Mouse (Mus musculus): ENCODE results near the gene Amdhd1. TPM values are rescaled to one million over a fixed set of nuclear protein-coding genes. Genes with fewer than 3 reads are reported as not detected.
"Not testable (repeated sequence)": the region's sequence is repeated elsewhere in the genome, so short reads cannot be mapped to it uniquely, and the experiment has no call there.

The Amdhd1 gene
- polyA plus RNA-seq (2015; fragmentation: Nextera tagmentation; extraction: Ambion mirVana), result 0.30 and 0.34 TPM in 2 replicates

- peak; percentile 83 for DNase-seq (ENCODE audit: low spot score)
Observed at GRCm38 (mm10) chr10:93539775-93540430, at the start of gene Amdhd1. TSS of gene Amdhd1 (minus strand) at chr10:93540033.

GRCm38 (mm10) chr10:93589281-93589848 is 49.5 kb upstream of the Amdhd1 start, which contains the start of gene Snrpf:
TSS of gene Snrpf (minus strand) at chr10:93589706.
- DNase-seq (ENCODE audit: low spot score), result peak; percentile 96

- no peak for DNase-seq (ENCODE audit: low spot score)
Observed at GRCm38 (mm10) chr10:93588796-93589195, 49.0 kb upstream of the Amdhd1 start.

- DNase-seq (ENCODE audit: low spot score), result peak; percentile 71
Observed at GRCm38 (mm10) chr10:93577271-93577886, 37.5 kb upstream of the Amdhd1 start.

GRCm38 (mm10) chr10:93575960-93576359 is 36.1 kb upstream of the Amdhd1 start:
- no peak for DNase-seq (ENCODE audit: low spot score)

- DNase-seq (ENCODE audit: low spot score), result no peak
Observed at GRCm38 (mm10) chr10:93574966-93575365, 35.1 kb upstream of the Amdhd1 start.

- DNase-seq (ENCODE audit: low spot score), result peak; percentile 12
Observed at GRCm38 (mm10) chr10:93572209-93572608, 32.4 kb upstream of the Amdhd1 start.

- DNase-seq (ENCODE audit: low spot score), result no peak
Observed at GRCm38 (mm10) chr10:93568671-93569070, 28.8 kb upstream of the Amdhd1 start.

GRCm38 (mm10) chr10:93567841-93568566 is 28.2 kb upstream of the Amdhd1 start:
- no peak for DNase-seq (ENCODE audit: low spot score)

GRCm38 (mm10) chr10:93567066-93567465 is 27.2 kb upstream of the Amdhd1 start:
- no peak for DNase-seq (ENCODE audit: low spot score)

- DNase-seq (ENCODE audit: low spot score), result no peak
Observed at GRCm38 (mm10) chr10:93564518-93565090, 24.8 kb upstream of the Amdhd1 start.

- no peak for DNase-seq (ENCODE audit: low spot score)
Observed at GRCm38 (mm10) chr10:93559786-93560185, 20.0 kb upstream of the Amdhd1 start.

GRCm38 (mm10) chr10:93557971-93558370 is 18.1 kb upstream of the Amdhd1 start:
- not testable (repeated sequence) for DNase-seq (ENCODE audit: low spot score)

GRCm38 (mm10) chr10:93552596-93552995 is 12.8 kb upstream of the Amdhd1 start:
- no peak for DNase-seq (ENCODE audit: low spot score)

GRCm38 (mm10) chr10:93549821-93550220 is 10.0 kb upstream of the Amdhd1 start:
- DNase-seq (ENCODE audit: low spot score), result no peak

GRCm38 (mm10) chr10:93548991-93549390 is 9.2 kb upstream of the Amdhd1 start:
- DNase-seq (ENCODE audit: low spot score), result peak; percentile 85

- DNase-seq (ENCODE audit: low spot score), result no peak
Observed at GRCm38 (mm10) chr10:93547741-93548270, 8.0 kb upstream of the Amdhd1 start.

GRCm38 (mm10) chr10:93544172-93544571 is 4.3 kb upstream of the Amdhd1 start:
- no peak for DNase-seq (ENCODE audit: low spot score)

- no peak for DNase-seq (ENCODE audit: low spot score)
Observed at GRCm38 (mm10) chr10:93543176-93543575, 3.3 kb upstream of the Amdhd1 start.

- DNase-seq (ENCODE audit: low spot score), result peak; percentile 37
Observed at GRCm38 (mm10) chr10:93542356-93542755, 2.5 kb upstream of the Amdhd1 start.

GRCm38 (mm10) chr10:93541585-93541984 is 1.8 kb upstream of the Amdhd1 start:
- DNase-seq (ENCODE audit: low spot score), result peak; percentile 30

Data from thymus, postnatal 0 days (tissue).